In the genomic region with DNA sequence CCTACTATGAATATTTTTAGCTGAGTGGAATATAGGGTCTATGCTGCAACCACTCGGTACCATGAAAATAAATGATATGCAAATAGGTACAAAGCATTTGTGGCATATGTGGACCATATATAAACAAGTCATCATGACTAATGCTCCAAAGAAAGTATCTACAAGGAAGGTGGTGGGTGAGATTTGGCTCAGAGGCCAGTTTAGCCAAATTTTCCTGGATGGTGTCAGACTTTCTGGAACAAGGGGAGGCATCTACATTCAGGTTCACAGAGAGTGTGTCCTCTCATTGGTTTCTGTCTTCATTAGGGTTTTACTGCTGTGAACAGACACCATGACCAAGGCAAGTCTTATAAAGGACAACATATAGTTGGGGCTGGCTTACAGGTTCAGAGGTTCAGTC, we compare ENCODE assay signal across 30 mouse cellular contexts.
"Had no signal": no experiment of that assay in that cellular context is flagged by ENCODE, and none has a peak within 500 bp of the region (broad histone marks: within the 10 kb centered on the region; RNA-seq: fewer than 3 reads in every experiment).

No protein-coding gene starts in this region.

- H3K4me3 ChIP-seq: heart, embryonic 12.5 days; heart, embryonic 13.5 days; heart, embryonic 15.5 days; hindbrain, embryonic 10.5 days; hindbrain, embryonic 12.5 days; hindbrain, embryonic 13.5 days; hindbrain, embryonic 15.5 days; intestine, embryonic 15.5 days; kidney, embryonic 15.5 days; layer of hippocampus, adult 2 months; left cerebral cortex, adult 2 months had no signal

- DNase-seq: heart, postnatal 10 days; heart, postnatal 14 days; heart, postnatal 36 days; heart, postnatal 4 days; kidney, adult 11 months; kidney, adult 18-20 months; kidney, adult 2 months; kidney, adult 8-10 months; kidney, adult 9 months; kidney, postnatal 10 days; kidney, postnatal 14 days; kidney, postnatal 25 days; kidney, postnatal 36 days; kidney, postnatal 4 days; layer of hippocampus, adult 9-11 months; layer of hippocampus, postnatal 36 days had no signal

- H3K27ac ChIP-seq: heart, embryonic 13.5 days; heart, embryonic 15.5 days; hindbrain, embryonic 10.5 days; hindbrain, embryonic 12.5 days; hindbrain, embryonic 13.5 days; hindbrain, embryonic 14.5 days; hindbrain, embryonic 15.5 days; hindbrain, postnatal 0 days; intestine, embryonic 15.5 days; kidney, embryonic 15.5 days; kidney, postnatal 0 days; layer of hippocampus, adult 2 months; left cerebral cortex, adult 2 months had no signal
